Mouse (Mus musculus) testis, adult 2 months (tissue): ENCODE measurements around the gene Zfp874b. TPM values are rescaled to one million over a fixed set of nuclear protein-coding genes. Genes with fewer than 3 reads are reported as not detected.
"Not testable (repeated sequence)": the region's sequence is repeated elsewhere in the genome, so short reads cannot be mapped to it uniquely, and the experiment has no call there.

Source experiments
- H3K27ac ChIP-seq: fragments of 200-500 bp; 2 replicates; pipeline ENCODE4 v1.5.1; 2012; ENCODE audit warnings: low read depth, low read length; ENCODE audit not compliant: control insufficient read depth, insufficient read depth
- H3K27me3 ChIP-seq: fragments of 200-500 bp; 2 replicates; pipeline ENCODE4 v1.6.1; 2012; ENCODE audit warnings: mild to moderate bottlenecking, low read length, moderate library complexity; ENCODE audit not compliant: control insufficient read depth, insufficient read depth
- H3K36me3 ChIP-seq: fragments of 200-500 bp; 2 replicates; pipeline ENCODE4 v1.6.1; 2012; ENCODE audit warnings: mild to moderate bottlenecking, low read length; ENCODE audit not compliant: control insufficient read depth, insufficient read depth
- H3K4me1 ChIP-seq: fragments of 200-500 bp; 2 replicates; pipeline ENCODE4 v1.6.1; 2012; ENCODE audit warnings: low read length; ENCODE audit not compliant: control insufficient read depth, insufficient read depth
- H3K4me3 ChIP-seq: fragments of 200-500 bp; 2 replicates; pipeline ENCODE4 v1.5.1; 2012; ENCODE audit warnings: low read depth, mild to moderate bottlenecking, low read length, moderate library complexity, mixed read lengths; ENCODE audit not compliant: control insufficient read depth
- CTCF ChIP-seq: fragments of 200-500 bp; IDR thresholded peaks from 2 replicates; pipeline ENCODE4 v1.5.1; 2012; ENCODE audit warnings: low read depth, mild to moderate bottlenecking, inconsistent platforms, low read length, moderate library complexity; ENCODE audit not compliant: control insufficient read depth, insufficient read depth, insufficient replicate concordance
- POLR2A ChIP-seq: fragments of 200-500 bp; IDR thresholded peaks from 2 replicates; pipeline ENCODE4 v1.6.1; 2012; ENCODE audit warnings: low read depth, mild to moderate bottlenecking, inconsistent platforms, low read length, moderate library complexity; ENCODE audit not compliant: control insufficient read depth
- polyA plus RNA-seq: library from polyadenylated mRNA; depleted of rRNA; stranded (reverse); fragments of >200 nt; gene quantifications from 2 replicates; pipeline ENCODE4 v1.2.3, GENCODE M21; 2012

Zfp874b gene
- polyA plus RNA-seq, 1 experiment, result 0.86 TPM

DNA sequence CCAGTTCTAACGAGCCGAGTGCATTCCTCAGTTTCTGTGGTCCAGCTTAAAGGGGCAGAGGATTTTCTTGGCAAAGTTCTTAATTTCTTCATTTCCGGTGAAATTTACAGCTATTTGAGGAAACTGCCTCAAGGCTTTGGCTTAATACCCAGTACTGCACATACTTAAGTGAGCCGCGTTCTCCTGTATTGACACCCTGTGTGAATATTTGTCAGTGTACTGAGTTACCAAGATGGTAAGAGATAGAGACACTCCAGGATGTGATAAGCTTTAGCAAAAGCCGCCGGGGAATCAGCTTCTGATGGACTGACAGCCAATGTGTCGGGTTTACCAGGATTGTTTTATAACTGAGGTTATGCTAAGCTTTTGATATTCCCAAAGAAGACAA is 360 bp upstream of the Zfp874b start:
- TF ChIP-seq CTCF (no peak), POLR2A (no peak)
- H3K4me1 ChIP-seq, result peaks cover 7% of the 10 kb centered on the region
- no peaks in the 10 kb centered on the region for H3K27me3 ChIP-seq
- H3K27ac ChIP-seq, result peak overlapping the region; percentile 78; the same call in 1 of the 2 replicates
- no peaks in the 10 kb centered on the region for H3K36me3 ChIP-seq
- H3K4me3 ChIP-seq, result peak overlapping the region; percentile 89

DNA sequence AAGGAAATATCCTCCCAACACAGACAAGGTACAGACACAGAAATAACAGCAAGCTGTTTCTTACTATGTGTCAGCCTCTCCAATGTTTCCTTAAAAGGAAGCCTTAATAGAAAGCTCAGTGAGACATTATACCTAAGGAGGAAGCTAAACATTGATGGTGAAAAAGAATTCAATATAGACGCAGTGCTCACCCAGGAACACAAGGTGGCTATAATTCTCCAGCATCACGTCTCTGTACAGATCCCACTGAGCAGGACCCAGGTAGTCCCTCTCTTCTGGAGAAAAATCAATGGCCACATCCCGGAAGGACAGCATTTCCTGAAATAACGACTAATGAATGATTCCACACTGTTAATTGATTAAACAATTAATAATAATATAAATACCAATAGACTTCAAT is 2.5 kb downstream of the Zfp874b start:
- no peaks in the 10 kb centered on the region for H3K27me3 ChIP-seq
- no peak overlapping the region for H3K27ac ChIP-seq
- TF ChIP-seq CTCF (no peak), POLR2A (no peak)
- no peaks in the 10 kb centered on the region for H3K36me3 ChIP-seq
- no peak overlapping the region for H3K4me3 ChIP-seq
- peaks cover 7% of the 10 kb centered on the region for H3K4me1 ChIP-seq

DNA sequence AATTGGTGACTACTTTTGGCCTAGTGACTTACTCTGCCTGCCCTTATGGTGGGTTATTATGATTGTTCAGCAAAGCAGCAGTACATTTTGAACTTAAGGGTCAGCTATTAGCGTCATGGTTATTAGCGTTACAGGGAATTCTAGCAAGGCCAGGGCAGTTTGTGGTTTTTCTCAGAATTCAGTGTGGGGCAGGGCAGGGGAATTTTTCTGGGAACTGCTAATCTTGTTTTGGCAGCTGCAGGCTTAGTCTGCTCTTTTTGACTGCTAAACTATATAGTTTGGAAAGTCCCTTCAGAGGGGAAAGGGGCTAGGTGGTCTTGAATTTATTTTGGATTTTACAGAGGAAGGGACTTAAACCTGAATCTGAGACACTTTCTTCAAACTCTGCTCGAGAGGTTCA is 14.8 kb downstream of the Zfp874b start:
- no peaks in the 10 kb centered on the region for H3K4me1 ChIP-seq
- TF ChIP-seq CTCF (no peak), POLR2A (no peak)
- no peaks in the 10 kb centered on the region for H3K36me3 ChIP-seq

DNA sequence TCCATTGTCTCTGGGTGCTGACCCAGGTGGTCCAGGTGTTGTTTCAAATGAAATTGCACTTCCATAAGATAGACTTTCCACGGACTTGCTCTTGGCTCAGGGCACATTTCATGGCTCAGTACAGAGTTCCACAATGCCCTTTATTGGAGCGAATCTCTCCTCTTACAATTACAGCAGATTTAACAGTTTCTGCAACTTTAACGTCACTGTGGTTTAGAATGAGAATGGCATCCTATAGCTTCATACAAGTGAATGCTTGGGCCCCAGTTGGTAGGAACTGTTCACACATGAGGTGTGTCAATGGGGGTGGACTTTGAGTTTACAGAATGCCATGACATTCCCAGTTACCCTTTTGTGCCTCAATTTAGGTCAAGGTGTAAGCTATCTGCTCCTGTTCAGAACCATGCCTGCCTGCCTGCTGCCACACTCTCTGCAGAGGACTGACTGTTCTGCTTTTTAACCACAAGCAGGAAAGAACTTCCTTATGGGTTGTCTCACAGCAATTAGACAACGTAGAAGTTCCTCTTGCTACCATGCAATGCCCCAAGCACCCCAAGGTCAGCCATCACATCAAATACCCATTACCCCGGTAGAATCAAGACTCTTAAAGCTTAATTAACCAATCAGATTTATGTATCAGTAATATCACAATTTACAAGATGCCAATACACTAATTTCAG is 20.4 kb downstream of the Zfp874b start:
- not testable (repeated sequence) for H3K36me3 ChIP-seq, H3K4me1 ChIP-seq, H3K27me3 ChIP-seq, H3K4me3 ChIP-seq, H3K27ac ChIP-seq

More for the DNA sequence above, 14.8 kb downstream of the Zfp874b start:
- no peak overlapping the region for H3K27ac ChIP-seq
- H3K4me3 ChIP-seq, result no peak overlapping the region
- no peaks in the 10 kb centered on the region for H3K27me3 ChIP-seq

- no peaks in the 10 kb centered on the region for H3K36me3 ChIP-seq
- no peaks in the 10 kb centered on the region for H3K27me3 ChIP-seq
- no peak overlapping the region for H3K4me3 ChIP-seq
- TF ChIP-seq POLR2A (no peak), CTCF (no peak)
- H3K27ac ChIP-seq, result peak overlapping the region; percentile 30; the same call in 1 of the 2 replicates
- peaks cover 5% of the 10 kb centered on the region for H3K4me1 ChIP-seq
Observed at GRCm38 (mm10) chr13:67452021-67452309, 32.1 kb downstream of the Zfp874b start.

DNA sequence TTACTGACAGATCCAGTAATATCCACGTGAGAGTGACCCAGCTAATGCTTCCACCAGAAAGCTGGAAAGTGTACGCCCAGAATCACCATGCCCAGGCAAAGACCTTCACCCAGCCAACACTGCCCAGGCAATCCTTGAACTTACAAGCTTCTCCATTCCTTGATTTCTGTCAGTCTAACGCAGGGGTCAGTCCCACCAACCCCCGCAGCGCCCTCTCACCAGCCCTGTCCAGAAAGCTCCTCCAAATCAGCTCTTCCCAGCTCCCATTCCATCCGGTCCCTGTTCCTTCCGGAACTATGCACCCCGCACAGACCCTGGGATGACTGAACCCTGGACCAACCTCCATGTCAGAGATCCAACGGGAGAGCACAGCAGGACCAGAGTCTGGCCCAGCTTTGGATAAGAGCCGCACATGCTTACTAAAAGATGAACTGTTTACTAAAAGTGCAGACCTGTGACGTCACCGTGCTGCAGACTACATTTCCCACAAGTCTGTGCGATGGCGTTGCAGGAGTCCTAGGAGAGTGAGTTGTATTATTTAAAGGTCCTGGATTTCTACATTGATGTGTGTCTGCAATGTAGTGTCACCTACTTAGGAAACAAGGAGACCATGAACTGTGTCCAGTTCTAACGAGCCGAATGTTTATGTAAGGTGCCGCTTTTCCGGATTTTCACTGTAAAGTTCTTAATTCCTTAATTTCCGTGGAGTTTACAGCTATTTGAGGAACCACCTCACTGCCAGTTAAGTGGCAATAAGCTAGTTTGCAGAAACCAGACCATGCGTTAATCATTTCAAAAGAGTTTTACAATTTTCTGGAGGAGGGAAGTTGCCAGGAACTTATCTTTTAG is 32.7 kb downstream of the Zfp874b start, which contains the start of gene Zfp874a:
Gene Zfp874a (minus strand): TSS at position 453 of the 849 bp plus-strand sequence.
- TF ChIP-seq POLR2A, result no peak
- TF ChIP-seq CTCF, result no peak
- H3K4me1 ChIP-seq, result peaks cover 5% of the 10 kb centered on the region
- peak within 1 kb of the TSS; percentile 90 for H3K4me3 ChIP-seq
- peak within 1 kb of the TSS; percentile 72 for H3K27ac ChIP-seq
- H3K36me3 ChIP-seq, result no peaks in the 10 kb centered on the region
- no peaks in the 10 kb centered on the region for H3K27me3 ChIP-seq

DNA sequence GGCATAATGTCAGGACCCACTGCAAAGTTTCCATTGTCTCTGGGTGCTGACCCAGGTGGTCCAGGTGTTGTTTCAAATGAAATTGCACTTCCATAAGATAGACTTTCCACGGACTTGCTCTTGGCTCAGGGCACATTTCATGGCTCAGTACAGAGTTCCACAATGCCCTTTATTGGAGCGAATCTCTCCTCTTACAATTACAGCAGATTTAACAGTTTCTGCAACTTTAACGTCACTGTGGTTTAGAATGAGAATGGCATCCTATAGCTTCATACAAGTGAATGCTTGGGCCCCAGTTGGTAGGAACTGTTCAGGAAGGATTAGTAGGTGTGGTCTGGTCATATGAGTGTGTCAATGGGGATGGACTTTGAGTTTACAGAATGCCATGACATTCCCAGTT is 47.0 kb downstream of the Zfp874b start:
- not testable (repeated sequence) for H3K27me3 ChIP-seq

More for the DNA sequence above, 47.0 kb downstream of the Zfp874b start:
- H3K36me3 ChIP-seq, H3K27ac ChIP-seq, H3K4me3 ChIP-seq, H3K4me1 ChIP-seq: not testable (repeated sequence)
